Mouse (Mus musculus) heart, postnatal 0 days (tissue): ENCODE measurements around the gene Rita1. TPM values are rescaled to one million over a fixed set of nuclear protein-coding genes. Genes with fewer than 3 reads are reported as not detected.

Source experiments
- ATAC-seq: fragments of 200-750 bp; cut with Nextera tagmentation; 2 replicates; pipeline ENCODE4 v1.8.0; 2017; ENCODE audit warnings: low read depth, moderate number of reproducible peaks, moderate library complexity; ENCODE audit not compliant: insufficient read depth
- DNase-seq: peaks from one replicate; pipeline ENCODE4 v3.0.0-alpha.2; 2016; ENCODE audit warnings: low spot score
- H3K27ac ChIP-seq: fragments of 300-500 bp; sonication (generic); 2 replicates; pipeline ENCODE4 v1.5.1; 2014; ENCODE audit warnings: low read depth, mild to moderate bottlenecking
- H3K27me3 ChIP-seq: fragments of 300-500 bp; sonication (generic); 2 replicates; pipeline ENCODE4 v1.6.1; 2014; ENCODE audit warnings: low read length, mixed read lengths; ENCODE audit not compliant: control insufficient read depth, insufficient read depth
- H3K36me3 ChIP-seq: fragments of 300-500 bp; sonication (generic); replicated peaks from 2 replicates; pipeline ENCODE4 v1.6.1; 2014; ENCODE audit warnings: low read length, mixed read lengths; ENCODE audit not compliant: control insufficient read depth, insufficient read depth
- H3K4me1 ChIP-seq: fragments of 300-500 bp; sonication (generic); 2 replicates; pipeline ENCODE4 v1.6.1; 2014; ENCODE audit warnings: antibody characterized with exemption; ENCODE audit not compliant: control insufficient read depth, insufficient read depth
- H3K4me2 ChIP-seq: fragments of 300-500 bp; sonication (generic); 2 replicates; pipeline ENCODE4 v1.6.1; 2014; ENCODE audit warnings: low read depth, mild to moderate bottlenecking, low read length, moderate library complexity
- H3K4me3 ChIP-seq: fragments of 300-500 bp; sonication (generic); 2 replicates; pipeline ENCODE4 v1.5.1; 2014; ENCODE audit warnings: low read depth, low read length
- H3K9ac ChIP-seq: fragments of 300-500 bp; sonication (generic); replicated peaks from 2 replicates; pipeline ENCODE4 v1.6.1; 2014; ENCODE audit warnings: low read depth, low read length, mixed read lengths
- H3K9me3 ChIP-seq: fragments of 300-500 bp; sonication (generic); replicated peaks from 2 replicates; pipeline ENCODE4 v1.6.1; 2016; ENCODE audit warnings: low read length; ENCODE audit not compliant: control insufficient read depth
- CTCF ChIP-seq: IDR thresholded peaks from 2 replicates; pipeline ENCODE4 v1.5.1; 2016; ENCODE audit warnings: antibody characterized with exemption, control low read depth, low read depth
- EP300 ChIP-seq: IDR thresholded peaks from 2 replicates; pipeline ENCODE4 v1.6.1; 2016; ENCODE audit warnings: antibody characterized with exemption, low read depth
- WGBS: fragments of 180-500 bp; shearing (Covaris S2); extraction: QIAGEN DNeasy Blood & Tissue Kit; methylation state at CpG from one replicate; pipeline ENCODE4 v1.1.7; 2014; 5-methylcytosine and 5-hydroxymethylcytosine counted together
- polyA plus RNA-seq: library from polyadenylated mRNA; unstranded; fragments of >200 nt; fragmentation: Nextera tagmentation; extraction: Ambion mirVana; gene quantifications from 2 replicates; pipeline ENCODE4 v1.2.1, GENCODE M21; 2015
- total RNA-seq: library from RNA; depleted of rRNA; stranded (reverse); fragments of >200 nt; gene quantifications from 2 replicates; pipeline ENCODE4 v1.2.3, GENCODE M21; 2014; ENCODE audit warnings: low replicate concordance

Gene Rita1
- total and polyA plus RNA-seq, 2 experiments from 2014 or later, result 15.7 to 24.5 TPM

- WGBS, result 68% methylated on average over 4 of the region's 4 CpGs
- ATAC-seq, result no peak
- peaks cover 27% of the 10 kb centered on the region for H3K27me3 ChIP-seq
These were observed 35.0 kb upstream of the Rita1 start for GRCm38 (mm10) chr5:120647361-120647760.

GRCm38 (mm10) chr5:120645851-120646250, 33.5 kb upstream of the Rita1 start:
- Histone ChIP-seq H3K9ac (no peak overlapping the region), H3K4me3 (no peak overlapping the region), H3K4me1 (peaks cover 13% of the 10 kb centered on the region), H3K36me3 (no peaks in the 10 kb centered on the region), H3K9me3 (no peaks in the 10 kb centered on the region), H3K27me3 (peaks cover 27% of the 10 kb centered on the region), H3K4me2 (no peak overlapping the region), H3K27ac (no peak overlapping the region)
- ATAC-seq (no peak), DNase-seq (no peak)
- WGBS, result 38% methylated on average over 6 of the region's 6 CpGs
- TF ChIP-seq CTCF (no peak), EP300 (no peak)

More at GRCm38 (mm10) chr5:120647361-120647760, 35.0 kb upstream of the Rita1 start:
- H3K9me3 ChIP-seq, result no peaks in the 10 kb centered on the region
- no peak for TF ChIP-seq EP300
- TF ChIP-seq CTCF, result no peak
- DNase-seq, result no peak
- H3K4me1 ChIP-seq, result peaks cover 13% of the 10 kb centered on the region
- H3K27ac ChIP-seq, result no peak overlapping the region
- H3K36me3 ChIP-seq, result no peaks in the 10 kb centered on the region
- H3K4me2 ChIP-seq, result no peak overlapping the region
- H3K4me3 ChIP-seq, result no peak overlapping the region
- H3K9ac ChIP-seq, result no peak overlapping the region

DNA sequence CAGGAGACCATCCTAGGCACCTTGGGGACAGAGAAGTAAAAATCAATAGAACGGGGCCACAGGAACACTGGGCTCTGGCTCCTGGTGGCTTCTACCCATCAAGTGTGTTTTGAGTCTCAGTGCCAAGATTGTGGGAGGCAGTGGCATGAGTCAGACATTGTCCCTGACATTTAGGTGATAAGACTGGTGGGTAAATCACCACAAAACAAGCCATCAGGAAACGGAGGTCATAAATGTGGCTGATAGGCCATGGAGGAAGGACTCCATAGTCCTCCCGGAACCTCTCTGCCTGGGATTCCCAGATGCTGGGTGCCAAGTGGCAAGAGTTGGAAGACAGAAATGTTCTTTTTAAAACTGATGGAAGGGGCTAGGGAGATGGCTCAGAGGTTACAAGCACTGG, 31.8 kb upstream of the Rita1 start:
- Histone ChIP-seq H3K9me3 (no peaks in the 10 kb centered on the region), H3K27ac (no peak overlapping the region), H3K4me2 (no peak overlapping the region), H3K4me3 (no peak overlapping the region), H3K36me3 (no peaks in the 10 kb centered on the region), H3K4me1 (peaks cover 13% of the 10 kb centered on the region), H3K9ac (no peak overlapping the region), H3K27me3 (peaks cover 15% of the 10 kb centered on the region)
- ATAC-seq (no peak), DNase-seq (no peak)
- WGBS, result 38% methylated on average over 3 of the region's 3 CpGs
- no peak for TF ChIP-seq EP300
- no peak for TF ChIP-seq CTCF

DNA sequence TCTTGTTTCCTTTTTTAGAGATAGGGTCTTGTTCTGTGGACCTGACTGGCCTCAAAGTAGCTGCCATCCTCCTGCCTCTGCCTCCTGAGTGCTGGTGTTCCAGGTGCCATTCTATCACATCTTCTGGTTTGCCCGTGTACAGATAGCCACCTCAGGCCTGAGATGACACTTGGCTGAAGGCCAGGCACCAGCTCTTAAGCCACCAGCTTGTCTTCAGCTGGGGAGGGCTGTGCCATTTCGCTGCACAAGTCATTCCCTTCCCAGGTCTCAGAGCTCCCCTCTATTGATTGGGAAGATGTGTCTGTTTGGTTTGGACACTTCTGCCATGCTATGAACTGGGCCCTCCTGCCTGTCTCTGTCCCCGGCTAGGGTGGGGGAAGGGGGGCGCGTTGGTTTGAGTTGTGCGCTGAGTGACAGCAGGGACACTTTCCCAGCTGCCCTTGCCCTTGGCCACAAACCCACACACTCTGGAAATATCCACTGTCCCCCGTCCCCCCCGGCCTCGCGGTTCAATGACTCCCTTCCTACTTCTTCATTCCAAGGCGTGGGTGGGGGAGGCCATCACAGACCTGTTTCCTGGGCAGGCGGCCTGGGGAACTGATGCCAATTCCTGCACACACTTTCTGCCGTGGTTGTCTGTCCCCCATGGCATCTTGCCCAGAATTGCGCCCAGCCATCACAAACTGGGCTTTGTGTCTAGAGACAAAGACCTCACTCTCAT, 31.1 kb upstream of the Rita1 start:
- Histone ChIP-seq H3K9ac (no peak overlapping the region), H3K4me3 (no peak overlapping the region), H3K4me2 (no peak overlapping the region), H3K9me3 (no peaks in the 10 kb centered on the region), H3K27ac (no peak overlapping the region), H3K36me3 (no peaks in the 10 kb centered on the region), H3K27me3 (peaks cover 8% of the 10 kb centered on the region; the same call in 1 of the 2 replicates), H3K4me1 (peaks cover 6% of the 10 kb centered on the region)
- ATAC-seq (no peak), DNase-seq (no peak)
- WGBS, result 37% methylated on average over 14 of the region's 14 CpGs
- no peak for TF ChIP-seq EP300
- TF ChIP-seq CTCF, result no peak

DNA sequence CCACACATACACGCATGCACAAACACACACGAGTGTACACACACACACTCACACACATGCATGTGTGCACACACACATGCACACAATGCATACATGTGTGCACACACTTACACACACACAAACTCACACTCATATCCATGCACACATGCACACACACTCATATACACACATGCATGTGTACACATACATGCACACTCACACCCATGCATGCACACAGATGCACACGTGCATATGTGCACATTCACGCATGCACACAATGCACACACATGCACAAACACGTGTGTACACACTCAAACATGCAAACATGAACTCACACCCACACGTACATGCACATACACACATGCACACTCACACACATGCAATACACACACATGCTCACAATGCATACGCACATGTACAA, 27.7 kb upstream of the Rita1 start:
- H3K9me3 ChIP-seq, result 0 out of 2 replicates have a peak, but pooled peaks cover 4% of the 10 kb centered on the region
- no peaks in the 10 kb centered on the region for H3K27me3 ChIP-seq
- TF ChIP-seq EP300 (no peak), CTCF (no peak)
- H3K4me2 ChIP-seq, result no peak overlapping the region
- 85% methylated on average over 7 of the region's 7 CpGs for WGBS
- DNase-seq, result no peak
- no peaks in the 10 kb centered on the region for H3K36me3 ChIP-seq
- no peak overlapping the region for H3K4me3 ChIP-seq
- no peak overlapping the region for H3K27ac ChIP-seq
- no peak overlapping the region for H3K9ac ChIP-seq
- H3K4me1 ChIP-seq, result peaks cover 5% of the 10 kb centered on the region; the same call in 1 of the 2 replicates
- ATAC-seq, result no peak

GRCm38 (mm10) chr5:120635633-120636032, 23.2 kb upstream of the Rita1 start:
- H3K27ac ChIP-seq, result no peak overlapping the region
- H3K27me3 ChIP-seq, result no peaks in the 10 kb centered on the region
- no peak for TF ChIP-seq CTCF
- no peak for TF ChIP-seq EP300
- ATAC-seq, result no peak
- H3K4me3 ChIP-seq, result no peak overlapping the region
- 79% methylated on average over 5 of the region's 5 CpGs for WGBS
- no peaks in the 10 kb centered on the region for H3K36me3 ChIP-seq
- H3K9ac ChIP-seq, result no peak overlapping the region
- H3K4me1 ChIP-seq, result no peaks in the 10 kb centered on the region
- no peak for DNase-seq
- 0 out of 2 replicates have a peak, but pooled peaks cover 9% of the 10 kb centered on the region for H3K9me3 ChIP-seq
- no peak overlapping the region for H3K4me2 ChIP-seq
